Mouse (Mus musculus): ENCODE measurements around the gene Fam13c. TPM values are rescaled to one million over a fixed set of nuclear protein-coding genes. Genes with fewer than 3 reads are reported as not detected.
"Not testable (repeated sequence)": the region's sequence is repeated elsewhere in the genome, so short reads cannot be mapped to it uniquely, and the experiment has no call there.

Gene Fam13c
- not detected in 2 replicates for total RNA-seq (2017)

- no peak for ATAC-seq (ENCODE audit: extremely low read depth, insufficient number of reproducible peaks, low FRiP score, poor library complexity, severe bottlenecking)
Observed at GRCm38 (mm10) chr10:70439676-70440521, at the start of gene Fam13c. Fam13c (plus strand) TSS chr10:70440481.

GRCm38 (mm10) chr10:70395900-70396299 is 44.4 kb upstream of the Fam13c start:
- ATAC-seq (ENCODE audit: extremely low read depth, insufficient number of reproducible peaks, low FRiP score, poor library complexity, severe bottlenecking) = no peak

GRCm38 (mm10) chr10:70398224-70398623 is 42.1 kb upstream of the Fam13c start:
- no peak for ATAC-seq (ENCODE audit: extremely low read depth, insufficient number of reproducible peaks, low FRiP score, poor library complexity, severe bottlenecking)

- no peak for ATAC-seq (ENCODE audit: extremely low read depth, insufficient number of reproducible peaks, low FRiP score, poor library complexity, severe bottlenecking)
Observed at GRCm38 (mm10) chr10:70402006-70402405, 38.3 kb upstream of the Fam13c start.

- ATAC-seq (ENCODE audit: extremely low read depth, insufficient number of reproducible peaks, low FRiP score, poor library complexity, severe bottlenecking) = no peak
Observed at GRCm38 (mm10) chr10:70402711-70403110, 37.6 kb upstream of the Fam13c start.

- ATAC-seq (ENCODE audit: extremely low read depth, insufficient number of reproducible peaks, low FRiP score, poor library complexity, severe bottlenecking) = no peak
Observed at GRCm38 (mm10) chr10:70417811-70418486, 22.3 kb upstream of the Fam13c start.

- ATAC-seq (ENCODE audit: extremely low read depth, insufficient number of reproducible peaks, low FRiP score, poor library complexity, severe bottlenecking) = no peak
Observed at GRCm38 (mm10) chr10:70419282-70420264, 20.7 kb upstream of the Fam13c start.

- no peak for ATAC-seq (ENCODE audit: extremely low read depth, insufficient number of reproducible peaks, low FRiP score, poor library complexity, severe bottlenecking)
Observed at GRCm38 (mm10) chr10:70426373-70426772, 13.9 kb upstream of the Fam13c start.

- ATAC-seq (ENCODE audit: extremely low read depth, insufficient number of reproducible peaks, low FRiP score, poor library complexity, severe bottlenecking) = no peak
Observed at GRCm38 (mm10) chr10:70428121-70428662, 12.1 kb upstream of the Fam13c start.

- no peak for ATAC-seq (ENCODE audit: extremely low read depth, insufficient number of reproducible peaks, low FRiP score, poor library complexity, severe bottlenecking)
Observed at GRCm38 (mm10) chr10:70429341-70429740, 10.9 kb upstream of the Fam13c start.

GRCm38 (mm10) chr10:70433334-70433733 is 6.9 kb upstream of the Fam13c start:
- no peak for ATAC-seq (ENCODE audit: extremely low read depth, insufficient number of reproducible peaks, low FRiP score, poor library complexity, severe bottlenecking)

- not testable (repeated sequence) for ATAC-seq (ENCODE audit: extremely low read depth, insufficient number of reproducible peaks, low FRiP score, poor library complexity, severe bottlenecking)
Observed at GRCm38 (mm10) chr10:70433736-70434135, 6.5 kb upstream of the Fam13c start.

GRCm38 (mm10) chr10:70436656-70437055 is 3.6 kb upstream of the Fam13c start:
- ATAC-seq (ENCODE audit: extremely low read depth, insufficient number of reproducible peaks, low FRiP score, poor library complexity, severe bottlenecking) = no peak

GRCm38 (mm10) chr10:70437289-70437688 is 3.0 kb upstream of the Fam13c start:
- no peak for ATAC-seq (ENCODE audit: extremely low read depth, insufficient number of reproducible peaks, low FRiP score, poor library complexity, severe bottlenecking)

- ATAC-seq (ENCODE audit: extremely low read depth, insufficient number of reproducible peaks, low FRiP score, poor library complexity, severe bottlenecking) = no peak
Observed at GRCm38 (mm10) chr10:70440639-70441461, 569 bp downstream of the Fam13c start.

- no peak for ATAC-seq (ENCODE audit: extremely low read depth, insufficient number of reproducible peaks, low FRiP score, poor library complexity, severe bottlenecking)
Observed at GRCm38 (mm10) chr10:70442156-70442555, 1.9 kb downstream of the Fam13c start.

- ATAC-seq (ENCODE audit: extremely low read depth, insufficient number of reproducible peaks, low FRiP score, poor library complexity, severe bottlenecking) = no peak
Observed at GRCm38 (mm10) chr10:70442623-70443022, 2.3 kb downstream of the Fam13c start.

GRCm38 (mm10) chr10:70447787-70448186 is 7.5 kb downstream of the Fam13c start:
- ATAC-seq (ENCODE audit: extremely low read depth, insufficient number of reproducible peaks, low FRiP score, poor library complexity, severe bottlenecking) = no peak
